Mouse (Mus musculus) heart, adult 2 months (tissue): ENCODE measurements around the gene Coro7.

Experiments used
- CTCF ChIP-seq: fragments of 200-600 bp; IDR thresholded peaks from 2 replicates; pipeline ENCODE4 v1.8.1; 2022; ENCODE audit warnings: antibody characterized with exemption, mild to moderate bottlenecking, moderate library complexity
- POLR2A ChIP-seq: fragments of 200-500 bp; IDR thresholded peaks from 2 replicates; pipeline ENCODE4 v1.6.1; 2011; ENCODE audit warnings: mild to moderate bottlenecking, low read depth, low read length, control low read depth; ENCODE audit not compliant: insufficient read depth

DNA sequence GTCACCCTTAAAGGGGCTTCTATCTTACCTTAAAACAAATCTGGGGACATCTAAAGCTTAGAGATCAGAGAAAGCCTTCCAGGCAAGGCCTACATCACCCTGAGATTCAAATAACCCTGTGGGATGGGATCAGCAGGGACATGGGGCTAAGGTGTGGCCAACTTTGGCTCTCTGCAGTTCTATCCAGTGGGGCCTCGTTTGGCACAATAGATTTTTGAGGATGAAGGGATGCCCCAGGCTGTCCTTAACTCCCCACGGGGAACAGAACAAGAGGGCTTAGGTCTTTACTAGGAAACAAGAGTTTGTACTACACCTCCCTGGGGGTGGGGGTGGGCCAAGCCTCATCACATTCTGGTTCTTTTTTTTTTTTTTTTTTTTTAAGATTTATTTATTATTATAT, 20.3 kb downstream of the Coro7 start:
- no peak for TF ChIP-seq POLR2A
- TF ChIP-seq CTCF: no peak
